Mouse (Mus musculus) midbrain, embryonic 15.5 days (tissue): Measurements from ENCODE around the gene Zfc3h1. TPM values are rescaled to one million over a fixed set of nuclear protein-coding genes. Genes with fewer than 3 reads are reported as not detected.

Source experiments
- ATAC-seq: fragments of 200-750 bp; cut with Nextera tagmentation; replicated peaks from 2 replicates; pipeline ENCODE4 v1.8.0; 2017; ENCODE audit warnings: moderate TSS enrichment
- H3K27ac ChIP-seq: fragments of 300-500 bp; sonication (generic); 2 replicates; pipeline ENCODE4 v1.5.1; 2015; ENCODE audit warnings: mild to moderate bottlenecking, inconsistent platforms
- H3K27me3 ChIP-seq: fragments of 300-500 bp; sonication (generic); replicated peaks from 2 replicates; pipeline ENCODE4 v1.6.1; 2015; ENCODE audit warnings: inconsistent platforms
- H3K36me3 ChIP-seq: fragments of 300-500 bp; sonication (generic); replicated peaks from 2 replicates; pipeline ENCODE4 v1.6.1; 2015; ENCODE audit warnings: inconsistent platforms
- H3K4me1 ChIP-seq: fragments of 300-500 bp; sonication (generic); 2 replicates; pipeline ENCODE4 v1.6.1; 2015; ENCODE audit warnings: inconsistent platforms
- H3K4me2 ChIP-seq: fragments of 300-500 bp; sonication (generic); 2 replicates; pipeline ENCODE4 v1.6.1; 2015; ENCODE audit warnings: inconsistent platforms, mild to moderate bottlenecking, moderate library complexity
- H3K4me3 ChIP-seq: fragments of 300-500 bp; sonication (generic); 2 replicates; pipeline ENCODE4 v1.5.1; 2015; ENCODE audit warnings: mild to moderate bottlenecking, inconsistent platforms
- H3K9ac ChIP-seq: fragments of 300-500 bp; sonication (generic); 2 replicates; pipeline ENCODE4 v1.6.1; 2015; ENCODE audit warnings: mild to moderate bottlenecking, inconsistent platforms
- H3K9me3 ChIP-seq: fragments of 300-500 bp; sonication (generic); 2 replicates; pipeline ENCODE4 v1.6.1; 2016; ENCODE audit warnings: inconsistent platforms
- WGBS: fragments of 180-500 bp; shearing (Covaris S2); methylation state at CpG from one replicate; pipeline ENCODE4 v1.1.7; 2015; ENCODE audit warnings: mixed read lengths; 5-methylcytosine and 5-hydroxymethylcytosine counted together
- polyA plus RNA-seq: library from polyadenylated mRNA; unstranded; fragments of >200 nt; fragmentation: Nextera tagmentation; extraction: Ambion mirVana; gene quantifications from 2 replicates; pipeline ENCODE4 v1.2.1, GENCODE M21; 2015

Gene Zfc3h1
- polyA plus RNA-seq, 1 experiment from 2014 or later: 20.0 TPM

- 86% methylated on average over 8 of the region's 8 CpGs for WGBS
Observed at GRCm38 (mm10) chr10:115467985-115468384, 83.2 kb downstream of the Zfc3h1 start.

DNA sequence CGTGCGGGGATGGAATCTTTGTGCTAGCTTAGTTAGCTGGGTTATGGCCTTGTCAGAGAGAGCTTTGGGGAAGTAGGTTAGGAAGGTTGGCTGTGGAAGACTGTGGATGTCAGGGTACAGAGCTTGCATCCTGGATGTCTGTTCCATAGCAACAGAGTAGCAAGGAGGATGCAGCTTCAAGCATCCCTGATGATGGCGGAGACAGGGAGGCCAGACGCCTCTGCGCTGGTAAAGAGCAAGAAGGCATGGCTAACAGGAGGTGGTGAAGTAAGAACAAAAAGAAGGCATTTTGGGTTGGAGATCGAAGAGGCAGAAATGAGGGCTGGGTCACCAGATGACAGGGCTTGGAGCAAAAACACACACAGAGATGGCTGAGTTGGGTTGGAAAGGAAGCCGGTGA is 83.9 kb downstream of the Zfc3h1 start:
- H3K27ac ChIP-seq: no peak overlapping the region
- no peak overlapping the region for H3K4me3 ChIP-seq
- no peaks in the 10 kb centered on the region for H3K9me3 ChIP-seq
- H3K27me3 ChIP-seq: no peaks in the 10 kb centered on the region; the same call in none of the 2 replicates
- no peak overlapping the region for H3K4me2 ChIP-seq
- H3K4me1 ChIP-seq: no peaks in the 10 kb centered on the region
- ATAC-seq: peak; percentile 65
- no peaks in the 10 kb centered on the region for H3K36me3 ChIP-seq
- no peak overlapping the region for H3K9ac ChIP-seq
- WGBS: 44% methylated on average over 7 of the region's 7 CpGs

More at GRCm38 (mm10) chr10:115467985-115468384, 83.2 kb downstream of the Zfc3h1 start:
- Histone ChIP-seq H3K27ac (no peak overlapping the region), H3K4me2 (no peak overlapping the region), H3K4me1 (no peaks in the 10 kb centered on the region), H3K4me3 (no peak overlapping the region), H3K9me3 (no peaks in the 10 kb centered on the region), H3K36me3 (no peaks in the 10 kb centered on the region), H3K9ac (no peak overlapping the region), H3K27me3 (no peaks in the 10 kb centered on the region; the same call in none of the 2 replicates)
- ATAC-seq: no peak

DNA sequence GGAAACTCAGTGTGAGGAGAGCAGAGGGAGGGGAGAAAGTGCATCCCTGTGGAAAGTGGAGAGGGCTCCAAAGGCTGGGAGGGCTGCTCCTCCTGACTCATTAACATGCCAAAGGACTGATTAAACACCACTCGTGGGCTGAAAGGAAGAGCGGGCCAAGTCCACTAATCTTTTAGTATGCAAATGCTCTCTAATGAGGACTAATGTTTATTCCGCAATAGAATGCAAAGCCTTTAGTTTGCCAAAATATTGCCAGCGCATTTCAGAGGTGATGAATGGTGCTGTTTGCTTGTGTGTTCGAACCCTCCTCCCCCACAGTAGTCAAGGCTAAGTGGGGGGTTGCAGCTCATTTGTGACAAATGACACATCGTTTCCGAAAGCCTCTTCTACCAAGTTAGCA is 84.3 kb downstream of the Zfc3h1 start:
- no peak overlapping the region for H3K27ac ChIP-seq
- no peaks in the 10 kb centered on the region; the same call in none of the 2 replicates for H3K27me3 ChIP-seq
- H3K4me3 ChIP-seq: no peak overlapping the region
- H3K4me1 ChIP-seq: no peaks in the 10 kb centered on the region
- H3K4me2 ChIP-seq: no peak overlapping the region
- H3K9ac ChIP-seq: no peak overlapping the region
- peak; percentile 88 for ATAC-seq
- no peaks in the 10 kb centered on the region for H3K9me3 ChIP-seq
- no peaks in the 10 kb centered on the region for H3K36me3 ChIP-seq
- whole genome bisulfite sequencing: 16% methylated on average over 7 of the region's 7 CpGs

- H3K9me3 ChIP-seq: no peaks in the 10 kb centered on the region
- peak overlapping the region; percentile 11 for H3K9ac ChIP-seq
- peak overlapping the region; percentile 58 for H3K27ac ChIP-seq
- H3K36me3 ChIP-seq: no peaks in the 10 kb centered on the region
- H3K27me3 ChIP-seq: no peaks in the 10 kb centered on the region; the same call in none of the 2 replicates
- no peaks in the 10 kb centered on the region for H3K4me1 ChIP-seq
- H3K4me3 ChIP-seq: peak overlapping the region; percentile 34
- ATAC-seq: peak; percentile 54; the same call in 1 of the 2 replicates
- peak overlapping the region; percentile 41 for H3K4me2 ChIP-seq
- WGBS: 37% methylated on average over 17 of the region's 17 CpGs
Observed at GRCm38 (mm10) chr10:115470621-115471334, 86.0 kb downstream of the Zfc3h1 start.

GRCm38 (mm10) chr10:115473213-115473961 is 88.6 kb downstream of the Zfc3h1 start:
- no peaks in the 10 kb centered on the region; the same call in 1 of the 2 replicates for H3K27me3 ChIP-seq
- no peaks in the 10 kb centered on the region for H3K9me3 ChIP-seq
- 74% methylated on average over 6 of the region's 6 CpGs for WGBS
- peaks cover 3% of the 10 kb centered on the region for H3K4me1 ChIP-seq
- H3K4me2 ChIP-seq: no peak overlapping the region
- no peaks in the 10 kb centered on the region for H3K36me3 ChIP-seq
- H3K4me3 ChIP-seq: no peak overlapping the region
- H3K27ac ChIP-seq: no peak overlapping the region
- no peak overlapping the region for H3K9ac ChIP-seq
- no peak for ATAC-seq

GRCm38 (mm10) chr10:115475000-115475550 is 90.3 kb downstream of the Zfc3h1 start:
- no peak for ATAC-seq
- H3K4me3 ChIP-seq: no peak overlapping the region
- H3K4me2 ChIP-seq: no peak overlapping the region
- WGBS: 41% methylated on average over 7 of the region's 7 CpGs
- H3K9me3 ChIP-seq: no peaks in the 10 kb centered on the region
- no peak overlapping the region for H3K9ac ChIP-seq
- H3K4me1 ChIP-seq: peaks cover 13% of the 10 kb centered on the region
- no peak overlapping the region for H3K27ac ChIP-seq
- H3K27me3 ChIP-seq: no peaks in the 10 kb centered on the region
- no peaks in the 10 kb centered on the region for H3K36me3 ChIP-seq

DNA sequence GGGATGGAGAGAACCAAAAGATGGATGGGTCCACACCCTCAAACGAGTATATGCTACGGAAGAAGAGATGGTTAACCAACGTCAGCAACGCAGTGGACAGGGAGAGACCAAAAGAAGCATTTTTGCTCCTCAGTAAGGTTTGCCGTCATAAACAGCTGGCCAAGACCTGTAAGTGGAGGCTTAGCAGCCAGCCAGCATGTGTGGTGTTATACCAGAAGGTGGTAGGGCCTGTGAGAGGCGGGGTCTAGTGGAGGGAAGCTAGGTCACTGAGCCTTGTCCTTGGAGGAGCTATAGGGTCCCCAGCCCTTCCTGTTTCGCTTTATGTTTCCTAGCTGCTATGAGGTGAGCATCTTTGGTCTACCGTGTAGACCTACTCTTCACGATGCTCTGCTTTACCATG is 91.7 kb downstream of the Zfc3h1 start:
- peaks cover 17% of the 10 kb centered on the region for H3K4me1 ChIP-seq
- no peaks in the 10 kb centered on the region for H3K36me3 ChIP-seq
- WGBS: 94% methylated on average over 9 of the region's 9 CpGs
- no peak overlapping the region for H3K27ac ChIP-seq
- no peaks in the 10 kb centered on the region for H3K9me3 ChIP-seq
- no peaks in the 10 kb centered on the region for H3K27me3 ChIP-seq
- H3K4me3 ChIP-seq: no peak overlapping the region
- H3K4me2 ChIP-seq: no peak overlapping the region
- H3K9ac ChIP-seq: no peak overlapping the region
- no peak for ATAC-seq

DNA sequence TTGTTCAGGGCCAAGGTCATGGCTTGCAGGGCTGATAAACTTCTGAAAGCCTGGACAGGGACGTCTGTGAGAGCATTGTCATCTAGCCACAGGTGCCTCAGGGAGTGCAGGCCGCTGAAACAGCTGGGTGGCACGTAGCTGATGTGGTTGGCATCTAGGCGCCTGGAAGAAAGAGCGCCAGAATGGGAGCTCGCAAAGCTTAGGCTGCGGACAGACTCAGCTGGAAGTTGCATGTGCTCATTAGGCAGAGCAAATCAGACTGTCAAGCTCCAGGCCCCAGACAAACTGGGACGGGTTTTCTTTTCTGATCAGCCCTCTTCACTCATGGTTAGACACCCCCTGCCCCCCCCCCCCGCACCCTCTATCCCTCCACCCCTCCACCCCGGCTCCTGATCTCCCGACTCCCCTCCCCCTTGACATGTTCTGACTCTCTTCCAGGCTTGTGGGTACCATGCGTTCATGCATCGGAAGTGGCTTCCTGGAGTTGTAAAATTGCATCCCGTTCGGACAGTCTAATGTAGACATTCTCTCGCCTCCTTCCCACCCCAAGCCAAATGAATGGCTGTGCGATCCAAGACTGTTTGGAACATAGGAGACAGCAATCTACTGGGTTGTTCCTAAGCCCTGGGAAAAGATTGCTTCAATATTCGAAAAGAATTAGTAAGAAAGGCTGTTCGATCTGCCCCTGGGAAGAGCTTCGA is 93.8 kb downstream of the Zfc3h1 start:
- no peak overlapping the region for H3K9ac ChIP-seq
- H3K4me1 ChIP-seq: peaks cover 17% of the 10 kb centered on the region
- no peaks in the 10 kb centered on the region for H3K9me3 ChIP-seq
- no peaks in the 10 kb centered on the region for H3K27me3 ChIP-seq
- ATAC-seq: peak; percentile 75
- H3K36me3 ChIP-seq: no peaks in the 10 kb centered on the region
- H3K27ac ChIP-seq: no peak overlapping the region
- WGBS: 6% methylated on average over 19 of the region's 20 CpGs
- peak overlapping the region; percentile 51 for H3K4me2 ChIP-seq
- peak overlapping the region; percentile 23 for H3K4me3 ChIP-seq

Other genes with a start within 250 kb of the Zfc3h1 start
- 4.6 and 7.3 TPM in 2 replicates for gene Tph2, start 199.9 kb upstream of the Zfc3h1 start, polyA plus RNA-seq
- gene Tbc1d15, start 133.5 kb upstream of the Zfc3h1 start, polyA plus RNA-seq: 33.4 and 34.7 TPM in 2 replicates
- 8.7 and 11.9 TPM in 2 replicates for gene Rab21, start 69.4 kb upstream of the Zfc3h1 start, polyA plus RNA-seq
- 32.2 and 38.5 TPM in 2 replicates for gene Tmem19, start 22.5 kb upstream of the Zfc3h1 start, polyA plus RNA-seq
- gene Thap2, start 516 bp upstream of the Zfc3h1 start, polyA plus RNA-seq: 26.2 and 27.1 TPM in 2 replicates
- gene A930009A15Rik, start 185.0 kb downstream of the Zfc3h1 start, polyA plus RNA-seq: 0.64 and 0.67 TPM in 2 replicates
- 1.6 and 2.0 TPM in 2 replicates for gene Lgr5, start 202.8 kb downstream of the Zfc3h1 start, polyA plus RNA-seq